Mouse (Mus musculus) kidney, embryonic 15.5 days (tissue): ENCODE results near the gene 1700001J03Rik. TPM values are rescaled to one million over a fixed set of nuclear protein-coding genes. Genes with fewer than 3 reads are reported as not detected.
A peak's percentile ranks its signal among the peaks of the same experiment; 100 is the strongest.
"Not testable (repeated sequence)": the region's sequence is repeated elsewhere in the genome, so short reads cannot be mapped to it uniquely, and the experiment has no call there.

Experiments
- ATAC-seq: fragments of 200-750 bp; cut with Nextera tagmentation; replicated peaks from 2 replicates; pipeline ENCODE4 v1.8.0; 2017; ENCODE audit warnings: moderate TSS enrichment; ENCODE audit not compliant: low FRiP score
- H3K27ac ChIP-seq: fragments of 300-500 bp; sonication (generic); 2 replicates; pipeline ENCODE4 v1.5.1; 2015; ENCODE audit warnings: mild to moderate bottlenecking, inconsistent platforms
- H3K27me3 ChIP-seq: fragments of 300-500 bp; sonication (generic); 2 replicates; pipeline ENCODE4 v1.6.1; 2015; ENCODE audit warnings: inconsistent platforms
- H3K36me3 ChIP-seq: fragments of 300-500 bp; sonication (generic); 2 replicates; pipeline ENCODE4 v1.6.1; 2015; ENCODE audit warnings: inconsistent platforms
- H3K4me1 ChIP-seq: fragments of 300-500 bp; sonication (generic); 2 replicates; pipeline ENCODE4 v1.6.1; 2015; ENCODE audit warnings: inconsistent platforms
- H3K4me2 ChIP-seq: fragments of 300-500 bp; sonication (generic); 2 replicates; pipeline ENCODE4 v1.6.1; 2015; ENCODE audit warnings: moderate library complexity, mild to moderate bottlenecking, inconsistent platforms
- H3K4me3 ChIP-seq: fragments of 300-500 bp; sonication (generic); replicated peaks from 2 replicates; pipeline ENCODE4 v1.5.1; 2015; ENCODE audit warnings: mild to moderate bottlenecking, inconsistent platforms
- H3K9ac ChIP-seq: fragments of 300-500 bp; sonication (generic); 2 replicates; pipeline ENCODE4 v1.6.1; 2015; ENCODE audit warnings: mild to moderate bottlenecking, inconsistent platforms
- H3K9me3 ChIP-seq: fragments of 300-500 bp; sonication (generic); replicated peaks from 2 replicates; pipeline ENCODE4 v1.6.1; 2016; ENCODE audit warnings: inconsistent platforms
- WGBS: fragments of 180-500 bp; shearing (Covaris S2); methylation state at CpG from one replicate; pipeline ENCODE4 v1.1.7; 2015; ENCODE audit warnings: mixed read lengths; 5-methylcytosine and 5-hydroxymethylcytosine counted together
- polyA plus RNA-seq: library from polyadenylated mRNA; unstranded; fragments of >200 nt; fragmentation: Nextera tagmentation; extraction: Ambion mirVana; gene quantifications from 2 replicates; pipeline ENCODE4 v1.2.1, GENCODE M21; 2015

1700001J03Rik gene
- polyA plus RNA-seq: 0.38 TPM in 1 of 2 replicates, not detected in the other

- not testable (repeated sequence) for H3K27me3 ChIP-seq, H3K4me3 ChIP-seq, H3K27ac ChIP-seq, H3K9me3 ChIP-seq, ATAC-seq, H3K4me1 ChIP-seq, H3K4me2 ChIP-seq, H3K36me3 ChIP-seq, H3K9ac ChIP-seq
- WGBS: 74% methylated on average over 4 of the region's 4 CpGs
These were observed at the start of gene 1700001J03Rik for GRCm38 (mm10) chr5:146185204-146185603. 1700001J03Rik (minus strand) TSS chr5:146185304.

- Histone ChIP-seq H3K4me2 (no peak overlapping the region), H3K9me3 (no peaks in the 10 kb centered on the region), H3K27ac (no peak overlapping the region), H3K27me3 (no peaks in the 10 kb centered on the region), H3K36me3 (no peaks in the 10 kb centered on the region), H3K4me1 (peaks cover 51% of the 10 kb centered on the region), H3K9ac (no peak overlapping the region), H3K4me3 (no peak overlapping the region)
- 94% methylated on average over 1 of the region's 1 CpGs for WGBS
- no peak for ATAC-seq
These were observed 49.2 kb upstream of the 1700001J03Rik start for GRCm38 (mm10) chr5:146234336-146234735.

GRCm38 (mm10) chr5:146232816-146233215 is 47.7 kb upstream of the 1700001J03Rik start:
- H3K4me2 ChIP-seq: peak overlapping the region; percentile 76
- no peaks in the 10 kb centered on the region for H3K9me3 ChIP-seq
- no peaks in the 10 kb centered on the region for H3K36me3 ChIP-seq
- WGBS: 65% methylated on average over 11 of the region's 11 CpGs
- peak overlapping the region; percentile 88 for H3K4me3 ChIP-seq
- peaks cover 38% of the 10 kb centered on the region for H3K4me1 ChIP-seq
- no peaks in the 10 kb centered on the region for H3K27me3 ChIP-seq
- H3K9ac ChIP-seq: peak overlapping the region; percentile 29
- H3K27ac ChIP-seq: no peak overlapping the region
- ATAC-seq: no peak

- 36% methylated on average over 6 of the region's 6 CpGs for WGBS
These were observed 47.1 kb upstream of the 1700001J03Rik start for GRCm38 (mm10) chr5:146232056-146232675.

GRCm38 (mm10) chr5:146231655-146231996 is 46.5 kb upstream of the 1700001J03Rik start:
- peak; percentile 38 for ATAC-seq
- Histone ChIP-seq H3K4me2 (peak overlapping the region; percentile 76), H3K4me3 (peak overlapping the region; percentile 88), H3K27ac (peak overlapping the region; percentile 100), H3K27me3 (no peaks in the 10 kb centered on the region), H3K9ac (peak overlapping the region; percentile 92), H3K36me3 (no peaks in the 10 kb centered on the region), H3K9me3 (no peaks in the 10 kb centered on the region), H3K4me1 (peaks cover 27% of the 10 kb centered on the region)
- 1% methylated on average over 19 of the region's 19 CpGs for WGBS

More at GRCm38 (mm10) chr5:146232056-146232675, 47.1 kb upstream of the 1700001J03Rik start:
- H3K9me3 ChIP-seq: no peaks in the 10 kb centered on the region
- H3K4me3 ChIP-seq: peak overlapping the region; percentile 88
- H3K9ac ChIP-seq: peak overlapping the region; percentile 92
- no peaks in the 10 kb centered on the region for H3K36me3 ChIP-seq
- peak overlapping the region; percentile 76 for H3K4me2 ChIP-seq
- ATAC-seq: no peak
- peaks cover 32% of the 10 kb centered on the region for H3K4me1 ChIP-seq
- no peaks in the 10 kb centered on the region for H3K27me3 ChIP-seq
- H3K27ac ChIP-seq: no peak overlapping the region

GRCm38 (mm10) chr5:146230864-146231654 is 46.0 kb upstream of the 1700001J03Rik start, which contains the start of gene Cdk8:
Cdk8 (plus strand) TSS chr5:146231230.
- ATAC-seq: peak; percentile 89
- peak within 1 kb of the TSS; percentile 88 for H3K4me3 ChIP-seq
- H3K27ac ChIP-seq: peak within 1 kb of the TSS; percentile 100
- peak within 1 kb of the TSS; percentile 76 for H3K4me2 ChIP-seq
- peaks cover 21% of the 10 kb centered on the region for H3K4me1 ChIP-seq
- H3K9me3 ChIP-seq: no peaks in the 10 kb centered on the region
- H3K9ac ChIP-seq: peak within 1 kb of the TSS; percentile 92
- WGBS: under 1% methylated on average over 92 of the region's 102 CpGs
- no peaks in the 10 kb centered on the region for H3K27me3 ChIP-seq
- no peaks in the 10 kb centered on the region for H3K36me3 ChIP-seq

- Histone ChIP-seq H3K9ac (peak overlapping the region; percentile 92), H3K4me1 (peaks cover 16% of the 10 kb centered on the region), H3K27me3 (no peaks in the 10 kb centered on the region), H3K4me3 (peak overlapping the region; percentile 88), H3K27ac (peak overlapping the region; percentile 100), H3K4me2 (peak overlapping the region; percentile 76), H3K36me3 (no peaks in the 10 kb centered on the region), H3K9me3 (no peaks in the 10 kb centered on the region)
- 57% methylated on average over 17 of the region's 17 CpGs for WGBS
- ATAC-seq: peak; percentile 4; the same call in 1 of the 2 replicates
These were observed 45.0 kb upstream of the 1700001J03Rik start for GRCm38 (mm10) chr5:146229869-146230650.

- H3K36me3 ChIP-seq: no peaks in the 10 kb centered on the region
- H3K9ac ChIP-seq: no peak overlapping the region
- H3K27me3 ChIP-seq: no peaks in the 10 kb centered on the region
- WGBS: 85% methylated on average over 8 of the region's 8 CpGs
- ATAC-seq: no peak
- no peaks in the 10 kb centered on the region for H3K9me3 ChIP-seq
- H3K4me2 ChIP-seq: no peak overlapping the region
- H3K27ac ChIP-seq: no peak overlapping the region
- no peak overlapping the region for H3K4me3 ChIP-seq
- H3K4me1 ChIP-seq: peaks cover 5% of the 10 kb centered on the region
These were observed 42.4 kb upstream of the 1700001J03Rik start for GRCm38 (mm10) chr5:146227496-146227895.

GRCm38 (mm10) chr5:146223786-146224185 is 38.7 kb upstream of the 1700001J03Rik start:
- Histone ChIP-seq H3K9me3 (no peaks in the 10 kb centered on the region), H3K9ac (no peak overlapping the region), H3K4me2 (no peak overlapping the region), H3K4me3 (no peak overlapping the region), H3K27ac (no peak overlapping the region), H3K27me3 (no peaks in the 10 kb centered on the region), H3K36me3 (peaks cover 11% of the 10 kb centered on the region), H3K4me1 (peaks cover 16% of the 10 kb centered on the region)
- 80% methylated on average over 5 of the region's 5 CpGs for WGBS
- no peak for ATAC-seq

- Histone ChIP-seq H3K4me3 (peak overlapping the region; percentile 79), H3K9me3 (no peaks in the 10 kb centered on the region), H3K27ac (peak overlapping the region; percentile 99), H3K4me1 (peaks cover 16% of the 10 kb centered on the region), H3K4me2 (peak overlapping the region; percentile 68), H3K27me3 (no peaks in the 10 kb centered on the region), H3K36me3 (peaks cover 29% of the 10 kb centered on the region), H3K9ac (peak overlapping the region; percentile 83)
- ATAC-seq: no peak
- 18% methylated on average over 6 of the region's 6 CpGs for WGBS
These were observed 36.6 kb upstream of the 1700001J03Rik start for GRCm38 (mm10) chr5:146221722-146222121.

GRCm38 (mm10) chr5:146220879-146221714 is 36.0 kb upstream of the 1700001J03Rik start, which contains the start of gene Rnf6:
Rnf6 (minus strand) TSS chr5:146221555.
- H3K4me2 ChIP-seq: peak within 1 kb of the TSS; percentile 68
- peak within 1 kb of the TSS; percentile 83 for H3K9ac ChIP-seq
- WGBS: under 1% methylated on average over 67 of the region's 67 CpGs
- H3K4me3 ChIP-seq: peak within 1 kb of the TSS; percentile 79
- peaks cover 16% of the 10 kb centered on the region for H3K4me1 ChIP-seq
- H3K36me3 ChIP-seq: peaks cover 34% of the 10 kb centered on the region
- ATAC-seq: peak; percentile 100
- no peaks in the 10 kb centered on the region for H3K9me3 ChIP-seq
- peak within 1 kb of the TSS; percentile 99 for H3K27ac ChIP-seq
- H3K27me3 ChIP-seq: no peaks in the 10 kb centered on the region
